Mouse (Mus musculus): ENCODE results near the gene Helt.

Gene Helt

DNA sequence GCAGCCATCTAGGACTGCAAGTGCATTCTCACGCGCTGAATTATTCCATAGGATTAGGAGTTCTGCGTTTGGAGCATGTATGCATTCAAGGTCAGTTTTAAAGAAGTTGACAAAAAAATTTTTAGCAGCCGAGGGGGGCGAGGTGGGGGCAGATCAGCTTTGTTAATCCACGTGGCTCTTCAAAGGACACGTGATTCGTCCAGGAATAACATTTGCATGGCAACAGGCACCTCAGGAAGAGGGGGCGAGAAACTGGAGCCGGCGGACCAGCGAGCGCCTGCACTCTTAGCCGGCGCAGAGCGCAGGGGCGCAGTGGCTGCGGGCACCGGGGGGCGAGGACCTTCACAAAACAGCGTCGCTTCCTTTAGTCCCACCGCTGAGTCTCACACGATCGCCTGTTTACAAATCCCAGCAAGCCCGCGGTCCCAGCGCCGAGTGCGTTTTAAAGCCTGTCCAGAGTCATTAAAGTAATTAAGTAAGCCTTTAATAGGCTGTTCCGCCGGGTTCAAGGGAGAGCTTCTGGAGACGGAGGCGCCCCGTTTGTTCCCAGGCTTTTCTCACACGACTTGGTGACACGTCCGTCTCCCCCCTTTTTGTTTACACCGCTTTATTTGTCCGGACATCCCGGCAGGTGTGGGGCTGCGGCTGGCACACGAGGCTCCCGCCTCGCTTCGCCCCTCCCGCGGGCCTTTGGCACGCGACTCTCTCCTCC is at the start of gene Helt:
Gene Helt, minus strand, starts transcription at position 491 of the 712 bp plus-strand sequence.
- DNase-seq (ENCODE audit: low spot score) = no peak

DNA sequence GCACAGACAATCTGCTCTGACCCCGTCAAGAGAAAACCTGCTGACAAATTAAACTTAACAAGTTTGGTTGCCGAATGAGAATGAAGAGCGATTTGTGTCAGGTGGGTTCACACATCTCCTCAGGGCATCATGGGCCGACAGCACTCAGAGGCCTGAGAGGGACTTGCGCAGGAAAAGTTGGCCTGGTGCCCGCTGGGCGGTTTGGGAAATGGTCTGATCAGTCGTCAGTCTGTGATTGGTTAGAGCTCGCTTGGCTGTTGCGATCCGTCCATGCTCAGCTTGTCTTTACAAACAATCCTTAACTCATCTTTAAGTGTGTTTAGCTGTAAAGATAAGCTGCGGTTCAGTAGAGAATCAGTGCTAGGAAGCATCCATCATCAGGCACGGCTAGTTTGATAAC is 47.8 kb upstream of the Helt start:
- no peak for DNase-seq (ENCODE audit: low spot score)

DNA sequence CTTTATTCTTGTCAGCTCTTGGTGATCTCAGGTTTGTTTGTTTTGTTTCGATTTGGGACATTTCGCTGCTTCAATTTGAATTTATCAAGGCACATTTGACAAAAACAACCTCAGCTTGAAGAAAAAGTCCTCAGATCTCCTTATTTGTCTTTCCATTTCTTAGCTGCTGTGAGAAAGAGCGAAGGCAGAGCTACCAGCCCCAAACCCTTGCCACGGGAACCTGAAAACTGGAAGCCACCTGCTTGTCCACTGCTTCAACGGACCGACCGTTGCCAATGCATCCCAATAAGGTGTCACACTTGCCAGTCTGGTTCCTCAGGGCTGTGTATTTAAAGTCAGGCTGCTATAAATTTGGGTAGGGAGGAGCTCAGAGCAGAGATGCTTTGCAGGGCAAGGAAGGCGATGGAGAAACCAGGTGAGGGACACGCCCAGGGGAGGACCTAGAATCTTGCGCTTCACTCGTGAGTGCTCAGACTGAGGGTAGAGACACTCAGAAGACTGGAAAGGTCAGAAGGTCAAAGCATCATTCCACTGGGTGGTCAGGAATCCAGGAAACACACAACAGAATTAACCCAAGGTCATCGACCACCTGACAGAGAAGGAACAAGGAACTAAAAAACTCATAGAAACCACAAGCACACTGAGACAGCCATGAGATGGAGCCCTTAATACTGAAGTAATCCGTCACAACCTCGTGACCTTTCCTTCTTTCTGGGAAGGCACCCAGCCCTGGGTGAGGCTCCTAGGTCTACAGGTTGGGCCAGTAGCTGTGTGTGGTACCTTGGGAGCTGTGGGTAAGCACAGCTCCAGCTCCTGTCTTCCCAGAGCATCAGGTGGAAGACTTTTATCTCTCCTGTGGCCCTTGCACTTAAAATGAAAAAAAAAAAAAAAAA is 46.2 kb upstream of the Helt start:
- no peak for DNase-seq (ENCODE audit: low spot score)

DNA sequence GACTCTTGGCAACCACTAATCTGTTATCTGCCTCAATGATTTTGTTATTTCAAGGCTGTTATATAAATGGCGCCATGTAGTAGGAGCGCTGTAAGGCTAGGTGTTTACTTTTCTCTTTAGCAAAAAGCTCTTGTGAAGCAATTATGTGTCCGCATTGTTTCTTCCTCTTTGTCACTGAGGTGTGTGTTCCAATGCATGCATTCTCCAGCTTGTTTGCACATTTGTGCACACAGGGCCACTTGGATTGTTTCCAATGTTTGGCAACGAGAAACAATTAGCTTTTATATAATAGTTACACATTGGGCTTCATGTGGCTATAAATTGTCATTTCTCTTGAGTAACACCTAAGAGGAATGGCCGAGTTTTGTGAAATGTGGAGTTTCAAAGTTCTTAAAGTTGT is 44.8 kb upstream of the Helt start:
- no peak for DNase-seq (ENCODE audit: low spot score)

DNA sequence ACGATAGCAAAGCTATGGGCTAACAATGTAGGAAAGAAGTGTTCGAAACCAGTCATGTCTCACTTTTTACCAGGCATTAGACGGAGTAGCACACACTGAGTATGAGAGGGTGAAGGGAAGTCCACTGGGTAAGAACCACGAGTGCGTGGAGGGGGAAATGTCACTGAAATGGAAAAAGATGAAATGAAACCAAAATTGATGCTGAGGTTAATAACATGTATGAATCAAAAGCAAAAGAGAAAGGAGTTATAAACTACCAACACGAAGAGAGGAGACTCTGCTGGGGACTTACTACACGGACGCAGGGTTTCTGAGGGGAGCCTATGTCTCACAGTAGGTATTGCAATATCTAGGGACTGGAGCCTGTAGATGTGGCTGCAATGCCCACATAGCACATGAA is 41.9 kb upstream of the Helt start:
- DNase-seq (ENCODE audit: low spot score) = no peak

DNA sequence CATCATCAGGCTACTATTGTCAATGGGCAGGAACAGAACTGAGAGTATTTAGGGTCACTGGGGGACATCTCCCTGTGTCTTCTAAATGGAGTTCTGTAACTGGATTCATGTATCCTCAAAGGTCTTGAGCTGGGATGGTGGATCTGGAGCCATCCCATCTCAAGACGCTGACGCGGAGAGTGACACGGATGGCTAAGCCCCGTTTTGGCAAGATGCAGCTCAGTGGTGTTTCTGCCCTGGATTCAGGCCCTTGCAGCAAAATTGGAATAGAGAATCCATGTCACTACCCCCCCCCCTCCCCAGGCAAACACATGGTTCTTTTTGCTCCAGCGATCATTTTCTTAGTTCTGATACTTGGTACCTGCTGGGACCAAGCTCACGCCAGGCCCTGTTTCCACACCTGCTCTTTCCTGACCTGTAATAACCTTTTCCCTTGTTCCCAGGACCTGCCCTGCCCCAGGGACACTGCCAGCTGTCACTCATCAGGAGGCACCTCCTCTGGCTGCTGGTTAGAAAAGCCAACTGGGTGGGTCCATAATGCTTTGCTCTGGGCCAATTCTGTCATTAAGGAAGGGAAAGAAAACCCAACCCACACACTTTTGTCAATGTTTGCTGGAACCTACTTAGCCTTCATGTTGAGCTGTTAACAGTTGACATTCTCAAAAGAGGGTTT is 38.1 kb upstream of the Helt start:
- no peak for DNase-seq (ENCODE audit: low spot score)

DNA sequence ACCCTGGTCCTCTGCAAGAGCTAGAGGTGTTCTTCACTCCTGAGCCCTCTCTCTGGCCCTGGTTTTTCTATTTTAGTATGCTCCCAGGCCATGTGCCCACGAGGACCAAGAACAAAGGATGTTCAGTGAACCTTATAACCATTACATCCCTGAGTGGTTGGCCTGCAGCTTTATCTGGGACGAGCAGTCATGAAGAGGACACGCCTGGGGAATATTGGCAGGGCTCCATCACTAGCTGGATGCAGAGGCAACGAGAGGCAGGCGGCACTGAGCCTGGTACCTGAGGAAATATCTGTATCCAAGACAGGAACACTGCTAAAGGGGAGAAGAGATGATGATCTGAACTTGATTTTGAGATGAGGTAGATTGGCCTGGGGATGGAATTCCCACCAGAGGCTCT is 37.3 kb upstream of the Helt start:
- DNase-seq (ENCODE audit: low spot score) = peak; percentile 20

DNA sequence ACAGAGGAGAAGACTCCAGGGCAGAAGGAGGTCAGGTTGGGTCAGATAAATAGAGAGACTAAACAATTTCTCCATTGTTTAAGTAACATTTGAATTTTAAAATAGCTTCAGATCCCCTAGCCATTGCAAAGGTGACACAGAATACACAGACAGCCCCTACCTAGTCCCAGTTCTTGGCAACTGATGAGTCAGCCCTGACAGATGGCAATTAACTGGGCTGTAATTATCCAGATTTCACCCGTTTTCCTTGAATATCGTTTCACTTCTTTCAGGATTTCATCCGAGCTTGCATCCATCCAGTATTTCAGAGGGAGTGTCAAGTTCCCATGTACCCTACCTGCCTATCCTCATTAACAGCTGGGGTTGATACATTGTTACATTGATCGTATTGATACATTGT is 34.9 kb upstream of the Helt start:
- DNase-seq (ENCODE audit: low spot score) = no peak

DNA sequence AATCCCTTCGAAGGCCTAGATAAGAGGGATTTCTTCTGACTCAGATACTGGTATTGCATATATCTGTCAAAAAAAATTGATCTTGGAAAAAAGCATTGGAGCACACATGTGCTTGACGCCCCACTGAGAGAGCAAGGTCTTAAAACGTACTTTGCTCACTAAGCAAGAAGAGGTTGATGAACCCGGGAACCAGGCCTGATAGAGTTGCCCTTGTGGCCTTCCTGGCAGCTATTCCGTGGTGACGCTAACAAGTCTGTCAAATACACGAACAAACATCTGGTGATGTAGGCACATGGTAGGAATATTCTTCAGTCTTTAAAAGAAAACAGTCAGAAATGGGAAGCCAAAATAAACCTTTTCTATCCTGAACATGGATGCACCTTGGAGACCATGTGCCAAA is 32.8 kb upstream of the Helt start:
- no peak for DNase-seq (ENCODE audit: low spot score)

DNA sequence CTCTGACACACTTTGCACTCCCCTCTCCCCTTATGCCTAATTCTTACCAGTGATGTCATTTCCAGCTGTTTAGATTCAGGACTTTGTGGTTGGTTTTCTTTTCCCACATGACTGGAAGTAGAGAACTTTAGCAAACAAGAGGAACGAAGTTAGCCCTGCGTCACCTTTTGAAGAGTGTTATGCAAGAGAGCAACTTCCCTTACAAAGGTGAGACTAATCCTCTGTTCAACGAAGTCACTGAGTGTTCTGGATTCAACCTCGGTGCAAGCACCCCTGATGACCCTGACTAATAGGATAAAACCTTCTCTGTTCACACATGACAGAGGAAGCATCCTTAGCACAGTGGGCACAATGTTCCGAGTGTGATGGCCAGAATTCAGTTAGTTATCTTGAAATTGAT is 32.2 kb upstream of the Helt start:
- DNase-seq (ENCODE audit: low spot score) = no peak

DNA sequence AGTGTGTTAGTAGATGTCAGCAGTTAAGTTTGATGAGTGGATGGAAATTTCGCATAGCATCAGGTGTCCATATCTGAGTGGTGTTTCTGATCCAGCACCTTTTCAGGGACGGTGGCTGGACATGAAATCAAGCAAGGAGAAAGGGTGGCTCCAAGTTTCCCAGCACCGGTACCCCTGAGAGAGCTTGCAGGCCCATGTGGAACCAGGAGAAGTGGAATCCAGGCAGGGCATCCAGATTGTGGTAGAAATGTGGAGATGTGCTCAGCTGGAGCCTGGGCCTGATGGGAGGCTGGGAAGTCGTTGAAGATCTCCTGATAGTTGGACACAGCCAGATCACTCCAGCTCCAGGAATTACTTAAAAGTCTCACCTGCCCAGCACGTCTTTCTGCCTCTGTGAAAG is 30.2 kb upstream of the Helt start:
- no peak for DNase-seq (ENCODE audit: low spot score)

DNA sequence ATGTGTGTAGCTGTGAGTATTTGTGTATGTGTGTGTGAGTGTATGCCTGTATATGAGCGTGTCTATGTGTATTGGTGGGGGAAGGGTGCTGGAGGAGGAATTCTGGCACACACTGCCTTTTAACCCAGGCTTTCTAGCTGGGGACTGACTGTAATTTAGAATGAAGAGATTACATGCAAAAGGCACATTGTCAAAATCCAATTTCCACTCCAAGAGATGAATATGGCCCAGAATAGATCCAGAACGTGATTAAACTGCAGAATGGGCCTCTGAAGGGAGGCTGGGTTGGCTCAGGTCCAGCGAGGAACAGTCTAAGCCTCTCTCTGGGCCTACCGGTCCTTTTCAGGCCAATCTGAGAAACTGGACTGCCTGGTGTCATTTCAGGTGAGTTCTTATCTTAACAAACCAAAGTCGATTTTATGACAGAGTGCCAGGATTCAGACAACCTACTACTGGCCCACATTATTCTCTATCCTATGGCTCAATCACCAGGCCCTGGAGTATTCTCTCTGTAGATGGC is 29.3 kb upstream of the Helt start:
- peak; percentile 68 for DNase-seq (ENCODE audit: low spot score)

DNA sequence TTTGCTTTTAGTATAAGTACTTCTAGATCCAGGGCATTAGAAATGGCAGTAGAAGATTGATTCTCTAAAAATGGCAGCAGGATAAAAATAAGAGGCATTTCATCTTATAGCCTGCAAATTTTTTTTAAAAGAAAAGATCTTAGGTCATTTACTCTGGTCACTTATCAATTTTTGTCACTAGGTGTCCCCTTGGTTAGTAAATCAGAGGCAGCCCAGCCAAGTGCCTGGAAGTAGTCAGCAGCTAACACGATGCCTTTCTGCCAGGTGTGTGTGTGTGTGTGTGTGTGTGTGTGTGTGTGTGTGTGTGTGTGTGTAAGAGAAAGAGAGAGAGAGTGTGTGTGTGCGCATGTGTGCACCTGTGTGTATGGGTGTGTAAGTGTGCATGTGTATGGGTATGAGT is 28.4 kb upstream of the Helt start:
- no peak for DNase-seq (ENCODE audit: low spot score)

DNA sequence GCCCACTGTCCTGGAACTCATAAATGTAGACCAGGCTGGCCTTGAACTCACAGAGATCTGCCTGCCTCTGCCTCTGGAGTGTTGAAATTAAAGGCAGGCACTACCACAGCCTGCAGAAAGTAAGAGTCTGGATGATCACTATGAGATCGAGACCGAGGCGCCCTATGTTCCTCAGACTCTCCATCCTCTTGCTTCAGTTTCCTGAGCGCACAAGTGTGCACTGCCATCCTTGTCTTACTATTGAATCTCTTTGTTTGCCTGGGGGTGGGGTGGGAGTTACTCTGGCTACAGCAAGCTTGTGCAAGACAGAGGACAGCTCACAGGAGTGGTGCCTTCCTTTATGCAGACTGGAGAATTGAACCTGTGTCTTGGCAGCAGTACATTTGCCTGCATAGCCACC is 27.9 kb upstream of the Helt start:
- no peak for DNase-seq (ENCODE audit: low spot score)

DNA sequence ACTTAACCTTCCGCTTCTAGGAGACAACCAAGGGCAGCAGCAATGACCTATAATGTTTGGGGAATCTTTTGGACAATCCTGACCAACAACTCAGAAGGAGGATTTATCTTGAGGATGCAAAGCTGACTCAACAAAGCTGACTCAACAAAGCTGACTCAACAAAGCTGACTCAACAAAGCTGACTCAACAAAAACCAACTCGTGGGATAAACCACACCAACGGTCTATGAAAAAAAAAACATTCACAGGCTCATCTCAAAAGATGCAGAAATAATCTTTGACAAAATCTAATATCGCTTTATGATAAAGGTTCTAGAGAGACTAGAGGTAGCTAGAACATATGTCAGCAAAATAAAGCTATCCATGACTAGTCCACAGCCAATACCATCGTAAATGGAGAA is 24.3 kb upstream of the Helt start:
- DNase-seq (ENCODE audit: low spot score) = no peak

DNA sequence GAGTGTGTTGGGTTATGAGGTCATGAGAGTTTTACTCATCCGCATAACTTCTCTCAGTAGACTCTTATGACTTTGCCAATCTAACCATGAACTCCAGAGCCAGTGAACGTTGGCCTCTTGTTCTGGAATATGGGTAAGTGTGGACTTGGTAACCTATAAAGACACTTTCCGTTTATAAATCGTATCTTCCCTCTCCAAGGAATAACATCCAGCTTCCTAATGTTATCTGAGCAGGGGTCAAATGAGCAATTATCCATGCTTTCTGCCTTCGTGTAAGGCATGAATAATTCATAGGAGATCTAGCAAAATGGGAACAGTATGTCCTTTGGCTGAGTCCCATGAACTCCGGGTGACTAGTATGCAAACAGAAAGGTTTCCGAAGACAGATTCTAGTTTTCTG is 22.7 kb upstream of the Helt start:
- DNase-seq (ENCODE audit: low spot score) = no peak

DNA sequence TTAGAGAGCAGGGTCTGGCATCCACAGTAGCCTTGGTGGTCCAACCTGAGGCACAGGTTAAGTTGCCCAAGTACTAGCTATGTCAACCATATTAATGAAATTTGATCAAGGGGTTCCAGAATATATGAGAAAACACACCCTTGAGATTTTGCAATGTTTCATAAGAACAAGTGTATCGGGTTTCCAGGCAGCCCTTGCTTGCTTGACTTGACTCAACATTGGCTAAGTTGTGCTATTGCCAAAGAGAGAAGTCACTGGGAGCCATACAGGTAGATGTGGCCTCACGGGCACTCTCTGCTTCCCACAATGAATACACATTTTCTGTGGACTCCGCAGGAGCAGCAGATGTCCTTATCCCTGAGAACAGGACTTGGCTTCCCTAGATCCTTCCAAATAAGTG is 19.3 kb upstream of the Helt start:
- no peak for DNase-seq (ENCODE audit: low spot score)

DNA sequence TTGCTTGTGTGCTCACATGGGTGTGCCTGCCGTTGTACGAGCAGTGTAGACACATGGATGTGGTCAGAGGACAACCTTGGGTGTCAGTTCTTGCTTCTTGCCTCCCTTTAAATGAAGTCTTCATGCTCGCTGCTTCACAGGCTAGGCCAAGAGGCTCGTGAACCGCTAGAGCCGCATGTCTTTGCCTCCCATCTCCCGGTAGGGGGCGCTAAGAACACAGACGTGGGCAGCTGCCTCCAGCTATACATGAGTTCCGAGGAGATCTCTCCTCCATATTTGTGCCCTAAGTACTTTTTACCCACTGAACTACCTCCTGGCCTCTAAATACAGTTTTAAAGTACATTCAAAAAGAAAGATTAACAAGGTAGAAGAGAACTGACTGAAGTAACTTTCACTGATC is 16.7 kb upstream of the Helt start:
- DNase-seq (ENCODE audit: low spot score) = peak; percentile 91

DNA sequence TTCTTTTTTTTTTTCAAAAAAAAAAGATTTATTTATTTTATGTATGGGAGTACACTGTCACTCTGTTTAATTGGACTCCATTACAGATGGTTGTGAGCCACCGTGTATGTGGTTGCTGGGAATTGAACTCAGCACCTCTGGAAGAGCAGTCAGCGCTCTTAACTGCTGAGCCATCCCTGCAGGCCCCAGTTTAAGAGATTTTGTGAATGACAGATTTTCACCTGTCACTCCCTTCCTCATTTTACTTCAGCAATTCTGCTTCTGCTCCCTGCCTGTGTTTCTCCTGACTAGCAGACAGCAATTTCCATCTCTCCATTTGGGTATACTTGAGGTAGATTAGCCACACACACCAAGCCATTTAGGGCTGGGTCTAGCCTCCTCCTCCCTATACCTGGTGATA is 13.7 kb upstream of the Helt start:
- DNase-seq (ENCODE audit: low spot score) = no peak

DNA sequence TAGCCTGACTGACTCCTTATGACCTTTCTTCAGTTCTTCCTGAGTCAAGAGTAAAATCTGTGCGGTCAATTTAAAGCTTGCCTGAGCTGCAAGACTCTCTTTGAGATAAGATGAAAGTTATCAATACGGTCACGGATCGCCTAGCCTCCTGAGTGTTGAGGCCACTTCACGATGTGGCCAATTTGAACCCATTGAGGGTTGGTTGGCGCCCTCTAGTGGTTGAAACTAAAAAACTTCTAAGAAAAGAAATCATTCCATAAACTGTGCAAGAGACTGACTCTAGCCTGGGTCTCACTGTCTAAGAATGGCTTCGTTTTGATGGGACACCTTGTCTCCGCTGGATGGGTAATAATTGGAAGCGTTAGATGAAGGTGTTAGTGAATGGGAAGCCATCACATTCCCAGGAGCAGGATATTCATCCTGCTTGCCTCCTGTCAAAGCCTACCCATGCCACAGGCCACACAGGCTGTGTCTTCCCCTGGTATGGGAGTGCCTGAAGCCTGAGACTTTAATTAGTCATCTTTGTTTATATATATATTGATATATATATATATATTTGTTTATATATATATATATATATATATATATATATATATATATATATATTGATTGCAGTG is 11.4 kb upstream of the Helt start:
- DNase-seq (ENCODE audit: low spot score) = no peak

DNA sequence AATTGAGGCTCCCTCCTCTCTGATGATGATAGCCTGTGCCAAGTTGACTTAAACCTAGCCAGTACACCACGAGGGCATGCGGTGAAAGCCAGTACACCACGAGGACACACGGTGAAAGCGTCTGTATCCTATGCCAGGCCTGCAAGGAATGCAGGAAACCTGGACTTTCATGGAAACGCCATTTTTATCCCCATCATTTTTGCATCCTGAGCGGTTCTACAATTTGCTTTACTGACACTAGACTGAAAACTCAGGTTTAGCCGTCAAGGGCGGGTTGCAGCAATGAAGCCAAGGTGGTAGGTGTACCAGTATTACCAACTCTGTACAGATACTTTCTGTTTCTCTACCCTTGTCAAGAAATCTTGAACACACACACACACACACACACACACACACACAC is 7.7 kb upstream of the Helt start:
- no peak for DNase-seq (ENCODE audit: low spot score)

DNA sequence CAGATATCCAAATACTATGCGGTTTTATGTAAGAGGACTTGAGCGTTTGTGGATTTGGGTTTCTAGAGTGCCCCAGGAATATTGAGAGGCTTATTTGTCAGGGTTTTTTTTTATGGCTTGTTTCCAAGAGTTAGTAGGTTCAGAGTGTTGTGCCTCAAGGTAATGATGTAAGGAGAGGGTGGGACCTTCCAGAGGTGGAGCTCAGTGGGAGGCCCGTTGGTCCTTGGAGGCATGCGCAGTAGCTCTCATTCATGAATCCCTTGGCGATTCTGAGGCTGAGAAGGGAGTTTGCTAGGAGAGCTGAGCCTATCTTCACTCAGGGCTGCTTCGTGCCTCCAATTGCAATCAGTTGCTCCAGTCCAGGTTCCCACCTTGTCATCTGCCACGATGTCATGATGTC is 4.4 kb upstream of the Helt start:
- DNase-seq (ENCODE audit: low spot score) = no peak
